Mouse (Mus musculus) megakaryocyte-erythroid progenitor cell, adult 5 weeks (primary cell): ENCODE measurements around the gene Gadd45b. TPM values are rescaled to one million over a fixed set of nuclear protein-coding genes. Genes with fewer than 3 reads are reported as not detected.

ENCODE experiments used
- polyA plus RNA-seq: library from polyadenylated mRNA; stranded (reverse); fragments of >175 nt; gene quantifications from 2 replicates; pipeline ENCODE4 v1.2.3, GENCODE M21; 2012

The Gadd45b gene
- 115 and 126 TPM in 2 replicates for polyA plus RNA-seq

DNA sequence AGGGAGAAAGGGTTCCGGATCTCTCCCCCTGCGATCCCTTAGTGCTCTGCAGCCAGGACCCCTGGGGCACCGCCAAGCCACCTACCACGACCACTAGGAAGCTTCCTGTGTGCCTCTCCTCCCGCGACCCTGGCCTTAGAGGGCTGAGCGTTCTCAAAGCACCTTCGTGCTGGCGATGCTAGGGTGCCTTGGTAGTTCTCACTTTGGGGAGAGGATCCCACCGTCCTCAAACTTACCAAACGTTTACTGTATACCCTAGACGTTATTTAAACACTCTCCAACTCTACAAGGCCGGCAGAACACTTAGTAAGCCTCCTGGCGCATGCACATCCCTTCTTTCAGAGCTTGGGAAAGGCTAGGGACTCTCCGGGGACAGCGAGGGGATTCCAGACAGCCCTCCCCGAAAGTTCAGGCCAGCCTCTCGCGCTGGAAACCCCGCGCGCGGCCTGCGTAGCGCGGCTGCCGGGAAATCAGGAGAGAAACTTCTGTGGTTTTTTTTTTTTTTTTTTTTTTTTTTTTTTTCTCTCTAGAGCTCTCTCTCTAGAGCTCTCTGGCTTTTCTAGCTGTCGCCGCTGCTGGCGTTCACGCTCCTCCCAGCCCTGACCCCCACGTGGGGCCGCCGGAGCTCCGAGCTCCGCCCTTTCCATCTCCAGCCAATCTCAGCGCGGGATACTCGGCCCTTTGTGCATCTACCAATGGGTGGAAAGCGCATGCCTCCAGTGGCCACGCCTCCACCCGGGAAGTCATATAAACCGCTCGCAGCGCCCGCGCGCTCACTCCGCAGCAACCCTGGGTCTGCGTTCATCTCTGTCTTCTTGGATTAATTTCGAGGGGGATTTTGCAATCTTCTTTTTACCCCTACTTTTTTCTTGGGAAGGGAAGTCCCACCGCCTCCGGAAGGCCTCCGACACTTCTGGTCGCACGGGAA lies at the start of gene Gadd45b:
Gene Gadd45b, plus strand, starts transcription at position 775 of the 928 bp plus-strand sequence.

DNA sequence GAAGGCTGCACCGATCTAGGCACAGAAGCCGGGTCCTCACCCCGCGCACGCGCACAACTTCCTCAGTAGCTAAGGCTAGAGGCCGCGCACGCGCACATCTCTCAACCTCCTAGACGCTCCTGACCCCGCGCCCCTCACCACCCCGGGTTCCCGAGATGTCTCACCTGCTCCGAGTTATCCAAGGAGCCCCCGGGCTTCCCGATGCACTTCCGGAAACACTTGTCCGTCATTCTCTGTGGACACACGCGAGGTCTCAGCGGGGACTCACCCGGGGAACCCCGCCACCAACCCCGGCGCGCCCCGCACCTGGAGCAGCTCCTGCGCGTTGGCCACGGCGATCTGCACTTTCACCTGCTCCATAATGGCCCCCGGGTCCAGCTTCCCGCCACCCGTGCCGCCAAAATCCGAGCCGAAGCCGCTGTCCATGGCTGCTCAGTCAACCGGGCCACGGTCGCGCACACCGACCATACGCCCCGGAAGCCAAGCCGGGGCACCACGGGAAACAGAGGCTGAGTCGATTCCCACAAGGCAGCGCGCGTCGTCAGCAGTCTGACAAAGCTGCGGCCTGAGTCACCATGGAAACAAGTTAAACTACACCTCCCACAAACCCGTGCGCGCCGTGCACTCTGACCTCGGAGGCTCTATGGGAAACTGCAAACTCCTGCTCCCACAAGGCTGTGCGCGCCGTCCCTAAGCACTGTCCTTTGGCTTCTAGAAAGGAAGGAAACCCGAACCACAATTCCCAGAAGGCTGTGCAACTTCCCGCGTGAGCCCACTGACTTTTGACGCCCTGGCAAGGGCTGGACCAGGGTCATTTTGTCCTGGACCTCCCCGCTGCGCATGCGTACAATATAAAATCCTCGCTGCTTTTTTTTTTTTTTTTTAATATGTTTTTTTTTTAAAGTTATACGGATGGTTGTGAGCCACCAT lies 29.3 kb upstream of the Gadd45b start, which contains the start of gene Timm13:
Gene Timm13, minus strand, starts transcription at position 652 of the 930 bp plus-strand sequence.

DNA sequence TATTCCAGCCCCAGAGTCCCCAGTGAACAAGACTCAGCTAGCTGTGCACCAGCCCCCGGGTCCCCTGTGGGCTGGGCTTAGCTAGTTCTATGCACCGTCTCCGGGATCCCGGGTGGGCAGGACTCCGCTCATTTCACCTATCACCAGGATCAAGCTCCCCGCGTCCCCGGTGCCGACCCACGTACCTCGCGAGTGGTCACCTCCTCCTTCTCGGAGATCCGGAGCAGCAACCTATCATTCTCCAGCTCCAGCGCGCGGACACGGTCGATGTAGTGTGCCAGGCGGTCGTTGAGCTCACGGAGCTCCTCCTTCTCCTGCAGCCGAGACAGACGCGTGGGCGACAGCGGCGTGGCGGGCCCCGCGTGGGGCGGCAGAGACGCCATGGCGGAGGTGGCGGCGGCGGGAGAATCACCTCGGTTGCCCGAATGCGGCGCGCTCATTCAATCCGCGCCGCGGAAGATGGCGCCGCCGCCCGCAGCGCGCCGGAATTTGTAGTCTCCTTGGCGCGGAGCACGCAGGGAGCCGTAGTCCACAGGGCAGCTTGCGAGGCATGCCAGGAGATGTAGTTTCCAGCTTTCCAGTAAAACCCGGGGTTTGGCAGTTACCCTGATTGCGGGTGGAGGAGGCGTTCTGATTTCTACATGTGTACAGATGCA lies 12.0 kb upstream of the Gadd45b start, which contains the start of gene Lmnb2:
Gene Lmnb2, minus strand, starts transcription at position 467 of the 656 bp plus-strand sequence.

Other genes starting within 250 kb of the Gadd45b start
- 37.5 and 39.8 TPM in 2 replicates for gene Mob3a, start 228.1 kb upstream of the Gadd45b start, polyA plus RNA-seq
- 8.4 and 16.4 TPM in 2 replicates for gene Izumo4, start 227.9 kb upstream of the Gadd45b start, polyA plus RNA-seq
- gene Ap3d1, start 187.8 kb upstream of the Gadd45b start, polyA plus RNA-seq = 28.2 and 36.4 TPM in 2 replicates
- gene Dot1l, start 174.9 kb upstream of the Gadd45b start, polyA plus RNA-seq = 125 and 175 TPM in 2 replicates
- 664 and 723 TPM in 2 replicates for gene Sf3a2, start 131.9 kb upstream of the Gadd45b start, polyA plus RNA-seq
- 278 and 319 TPM in 2 replicates for gene Plekhj1, start 131.4 kb upstream of the Gadd45b start, polyA plus RNA-seq
- 2.5 and 3.9 TPM in 2 replicates for gene Amh, start 124.8 kb upstream of the Gadd45b start, polyA plus RNA-seq
- gene Jsrp1, start 116.6 kb upstream of the Gadd45b start, polyA plus RNA-seq = 0.26 and 2.1 TPM in 2 replicates
- 4,386 and 4,591 TPM in 2 replicates for gene Oaz1, start 103.4 kb upstream of the Gadd45b start, polyA plus RNA-seq
- 0.05 and 0.24 TPM in 2 replicates for gene Lingo3, start 86.0 kb upstream of the Gadd45b start, polyA plus RNA-seq
- 214 and 288 TPM in 2 replicates for gene Lsm7, start 74.9 kb upstream of the Gadd45b start, polyA plus RNA-seq
- gene Sppl2b, start 74.8 kb upstream of the Gadd45b start, polyA plus RNA-seq = 109 and 110 TPM in 2 replicates
- gene Tmprss9, start 58.2 kb upstream of the Gadd45b start, polyA plus RNA-seq = 0.01 and 0.02 TPM in 2 replicates
- gene Timm13, start 29.1 kb upstream of the Gadd45b start, polyA plus RNA-seq = 320 and 356 TPM in 2 replicates
- gene Lmnb2, start 11.8 kb upstream of the Gadd45b start, polyA plus RNA-seq = 66.5 and 79.9 TPM in 2 replicates
- gene Gng7, start 84.9 kb downstream of the Gadd45b start, polyA plus RNA-seq = 0.65 and 0.67 TPM in 2 replicates
- 0.02 TPM in 1 of 2 replicates, not detected in the other for gene Diras1, start 95.6 kb downstream of the Gadd45b start, polyA plus RNA-seq
- 8.5 and 9.1 TPM in 2 replicates for gene Slc39a3, start 107.4 kb downstream of the Gadd45b start, polyA plus RNA-seq
- 180 and 187 TPM in 2 replicates for gene Sgta, start 130.1 kb downstream of the Gadd45b start, polyA plus RNA-seq
- gene Thop1, start 140.0 kb downstream of the Gadd45b start, polyA plus RNA-seq = 82.5 and 89.0 TPM in 2 replicates
- 0.54 and 0.71 TPM in 2 replicates for gene Creb3l3, start 168.8 kb downstream of the Gadd45b start, polyA plus RNA-seq
- gene Map2k2, start 175.8 kb downstream of the Gadd45b start, polyA plus RNA-seq = 414 and 429 TPM in 2 replicates
- gene Zbtb7a, start 205.1 kb downstream of the Gadd45b start, polyA plus RNA-seq = 140 and 145 TPM in 2 replicates
- gene Pias4, start 237.8 kb downstream of the Gadd45b start, polyA plus RNA-seq = 42.4 and 50.2 TPM in 2 replicates
- gene Eef2, start 246.6 kb downstream of the Gadd45b start, polyA plus RNA-seq = 2,457 and 2,760 TPM in 2 replicates